Mouse (Mus musculus) embryonic facial prominence, embryonic 15.5 days (tissue): Measurements from ENCODE around the gene Ier3. TPM values are rescaled to one million over a fixed set of nuclear protein-coding genes. Genes with fewer than 3 reads are reported as not detected.

Source experiments
- ATAC-seq: fragments of 200-750 bp; cut with Nextera tagmentation; 2 replicates; pipeline ENCODE4 v1.8.0; 2017; ENCODE audit warnings: low read depth, moderate TSS enrichment; ENCODE audit not compliant: insufficient number of reproducible peaks, low FRiP score, low TSS enrichment
- H3K27ac ChIP-seq: fragments of 300-500 bp; sonication (generic); replicated peaks from 2 replicates; pipeline ENCODE4 v1.5.1; 2015; ENCODE audit warnings: mild to moderate bottlenecking, inconsistent platforms
- H3K27me3 ChIP-seq: fragments of 300-500 bp; sonication (generic); 2 replicates; pipeline ENCODE4 v1.6.1; 2015; ENCODE audit warnings: inconsistent platforms
- H3K36me3 ChIP-seq: fragments of 300-500 bp; sonication (generic); 2 replicates; pipeline ENCODE4 v1.6.1; 2015; ENCODE audit warnings: mild to moderate bottlenecking, inconsistent platforms
- H3K4me1 ChIP-seq: fragments of 300-500 bp; sonication (generic); 2 replicates; pipeline ENCODE4 v1.6.1; 2015; ENCODE audit warnings: inconsistent platforms
- H3K4me2 ChIP-seq: fragments of 300-500 bp; sonication (generic); replicated peaks from 2 replicates; pipeline ENCODE4 v1.6.1; 2015; ENCODE audit warnings: mild to moderate bottlenecking, inconsistent platforms
- H3K4me3 ChIP-seq: fragments of 300-500 bp; sonication (generic); replicated peaks from 2 replicates; pipeline ENCODE4 v1.5.1; 2015; ENCODE audit warnings: mild to moderate bottlenecking, inconsistent platforms
- H3K9ac ChIP-seq: fragments of 300-500 bp; sonication (generic); 2 replicates; pipeline ENCODE4 v1.6.1; 2015; ENCODE audit warnings: inconsistent platforms
- H3K9me3 ChIP-seq: fragments of 300-500 bp; sonication (generic); replicated peaks from 2 replicates; pipeline ENCODE4 v1.6.1; 2016; ENCODE audit warnings: inconsistent platforms
- WGBS: fragments of 180-500 bp; shearing (Covaris S2); methylation state at CpG from one replicate; pipeline ENCODE4 v1.1.7; 2015; 5-methylcytosine and 5-hydroxymethylcytosine counted together
- polyA plus RNA-seq: library from polyadenylated mRNA; unstranded; fragments of >200 nt; fragmentation: Nextera tagmentation; extraction: Ambion mirVana; gene quantifications from 2 replicates; pipeline ENCODE4 v1.2.1, GENCODE M21; 2015

Gene Ier3
- polyA plus RNA-seq, 1 experiment from 2014 or later, result 30.2 TPM

DNA sequence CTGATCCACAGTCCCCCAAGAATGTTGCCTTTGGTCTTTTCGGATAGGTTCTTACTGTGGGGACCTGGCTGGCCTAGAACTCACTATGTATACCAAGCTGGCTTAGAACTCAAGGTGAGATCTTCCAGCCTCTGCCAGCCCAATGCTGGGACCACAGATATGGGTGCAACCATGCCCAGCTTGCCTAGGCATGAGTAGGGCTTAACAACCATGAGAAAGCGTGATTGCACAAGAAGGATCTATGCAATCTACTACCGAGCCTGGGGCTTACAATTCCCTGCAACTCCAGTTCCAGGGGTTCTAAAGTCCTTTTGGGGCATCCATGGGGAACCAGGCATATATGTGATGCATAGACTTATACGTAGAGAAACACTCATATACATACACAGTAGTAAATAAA lies 30.6 kb upstream of the Ier3 start:
- Histone ChIP-seq H3K27ac (no peak overlapping the region), H3K9me3 (no peaks in the 10 kb centered on the region), H3K4me3 (no peak overlapping the region), H3K4me1 (no peaks in the 10 kb centered on the region), H3K9ac (no peak overlapping the region), H3K4me2 (no peak overlapping the region), H3K36me3 (no peaks in the 10 kb centered on the region), H3K27me3 (no peaks in the 10 kb centered on the region)
- WGBS, result 81% methylated on average over 4 of the region's 4 CpGs
- ATAC-seq, result no peak

DNA sequence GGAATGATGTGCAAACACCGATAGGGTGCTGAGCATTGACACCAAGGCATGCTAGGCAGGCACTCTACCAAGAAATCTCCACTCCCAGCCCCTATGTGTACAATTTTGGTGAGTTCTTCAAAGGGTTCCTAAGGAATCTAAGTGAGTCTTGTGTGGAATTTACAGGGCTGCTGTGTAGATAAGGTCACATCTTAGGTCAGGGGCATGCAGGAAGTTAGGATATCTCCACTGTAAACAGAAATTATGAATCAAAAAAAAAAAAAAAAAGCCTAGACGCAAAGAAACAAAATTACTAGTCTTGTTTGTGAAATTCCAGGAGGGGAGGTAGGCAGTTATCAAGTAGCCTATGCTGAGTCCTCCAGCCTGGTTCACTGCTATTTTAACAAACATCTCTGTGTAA lies 28.6 kb upstream of the Ier3 start:
- H3K36me3 ChIP-seq, result no peaks in the 10 kb centered on the region
- no peaks in the 10 kb centered on the region for H3K4me1 ChIP-seq
- no peaks in the 10 kb centered on the region for H3K9me3 ChIP-seq
- WGBS, result 73% methylated on average over 2 of the region's 2 CpGs
- no peak for ATAC-seq
- no peak overlapping the region for H3K4me3 ChIP-seq
- no peak overlapping the region for H3K27ac ChIP-seq
- H3K4me2 ChIP-seq, result no peak overlapping the region
- no peak overlapping the region for H3K9ac ChIP-seq
- no peaks in the 10 kb centered on the region for H3K27me3 ChIP-seq

DNA sequence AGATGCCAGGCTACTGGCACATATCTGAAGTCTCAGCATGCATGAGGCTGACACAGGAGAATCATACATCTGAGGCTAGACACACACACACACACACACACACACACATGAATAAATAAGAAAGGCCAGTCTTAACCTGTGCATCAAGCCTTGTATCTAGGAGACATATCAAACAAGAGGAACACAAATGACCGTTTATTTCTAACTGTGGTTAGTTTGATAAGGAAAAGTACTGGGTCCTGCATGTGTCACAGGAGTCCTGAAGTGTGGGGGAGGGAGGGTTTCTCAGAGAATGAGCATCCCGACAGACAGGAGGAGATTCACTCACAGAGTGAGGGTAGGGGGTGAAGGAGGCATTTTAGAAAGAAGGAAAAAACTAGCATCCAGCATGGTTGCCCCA lies 26.4 kb upstream of the Ier3 start:
- Histone ChIP-seq H3K9me3 (no peaks in the 10 kb centered on the region), H3K4me1 (no peaks in the 10 kb centered on the region), H3K4me2 (no peak overlapping the region), H3K9ac (no peak overlapping the region), H3K4me3 (no peak overlapping the region), H3K27ac (no peak overlapping the region), H3K36me3 (no peaks in the 10 kb centered on the region), H3K27me3 (no peaks in the 10 kb centered on the region)
- WGBS, result 52% methylated on average over 2 of the region's 2 CpGs
- ATAC-seq, result no peak

DNA sequence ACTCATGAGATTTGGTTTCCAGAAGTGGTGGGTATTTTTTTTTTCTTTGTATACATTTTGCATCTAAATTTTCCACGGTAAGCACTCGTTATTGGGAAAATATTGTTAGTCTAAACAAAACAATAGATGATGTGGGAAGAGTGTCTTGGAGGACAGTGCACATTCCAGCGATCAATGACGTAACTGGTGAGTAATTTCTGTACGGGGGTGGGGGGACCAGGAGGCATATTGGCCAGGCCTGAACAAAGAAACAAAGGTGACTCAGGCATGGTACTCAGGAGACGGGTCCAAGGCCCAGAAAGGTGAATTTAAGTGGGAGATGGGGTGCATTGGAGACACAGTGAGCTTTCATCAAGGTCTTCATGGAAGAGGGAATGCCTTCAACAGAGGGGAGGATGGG lies 25.8 kb upstream of the Ier3 start:
- H3K27me3 ChIP-seq, result no peaks in the 10 kb centered on the region
- no peak for ATAC-seq
- H3K36me3 ChIP-seq, result no peaks in the 10 kb centered on the region
- H3K4me3 ChIP-seq, result no peak overlapping the region
- no peak overlapping the region for H3K4me2 ChIP-seq
- no peaks in the 10 kb centered on the region for H3K9me3 ChIP-seq
- H3K4me1 ChIP-seq, result no peaks in the 10 kb centered on the region
- H3K9ac ChIP-seq, result no peak overlapping the region
- WGBS, result 72% methylated on average over 6 of the region's 6 CpGs
- H3K27ac ChIP-seq, result no peak overlapping the region

DNA sequence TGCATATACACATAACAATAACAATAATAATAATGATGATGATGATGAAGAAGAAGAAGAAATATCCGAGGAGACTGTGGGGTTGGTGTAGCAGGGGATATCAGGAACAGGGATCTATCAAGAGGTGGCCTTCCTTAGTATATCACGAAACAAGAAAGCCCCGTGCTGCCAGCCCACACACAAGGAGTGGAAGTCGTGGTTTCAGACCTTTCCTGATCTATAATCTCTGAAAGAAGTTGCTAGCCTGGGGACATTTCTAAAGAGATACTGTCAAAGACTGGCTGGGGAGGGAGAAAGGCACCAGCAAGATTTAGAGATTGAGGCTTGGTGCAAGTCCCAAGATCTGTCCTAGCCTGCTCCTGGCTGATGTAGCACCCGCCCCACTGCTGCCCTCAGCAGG lies 24.6 kb upstream of the Ier3 start:
- H3K36me3 ChIP-seq, result no peaks in the 10 kb centered on the region
- WGBS, result 52% methylated on average over 5 of the region's 5 CpGs
- no peak for ATAC-seq
- no peaks in the 10 kb centered on the region for H3K27me3 ChIP-seq
- no peak overlapping the region for H3K27ac ChIP-seq
- no peak overlapping the region for H3K4me2 ChIP-seq
- H3K9me3 ChIP-seq, result no peaks in the 10 kb centered on the region
- no peak overlapping the region for H3K4me3 ChIP-seq
- H3K4me1 ChIP-seq, result no peaks in the 10 kb centered on the region
- no peak overlapping the region for H3K9ac ChIP-seq

DNA sequence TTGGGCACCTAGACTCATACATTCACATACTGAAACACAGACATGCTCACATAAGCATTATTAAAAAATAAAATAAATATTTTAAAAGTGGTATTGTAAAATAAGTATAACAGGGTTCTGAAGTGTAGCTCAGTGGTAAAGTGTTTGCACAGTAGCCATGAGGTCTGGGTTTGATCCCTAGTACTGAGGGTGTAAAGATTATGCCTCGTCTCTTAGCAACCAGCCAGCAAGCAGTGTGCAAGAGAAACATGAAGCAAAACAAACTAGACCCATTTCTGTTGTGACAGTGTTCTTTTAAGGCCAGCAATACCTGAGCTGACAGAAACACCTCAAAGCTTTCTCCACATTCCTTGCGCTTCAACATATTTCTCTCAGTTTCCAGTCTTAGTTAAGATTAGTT lies 20.6 kb upstream of the Ier3 start:
- Histone ChIP-seq H3K36me3 (no peaks in the 10 kb centered on the region), H3K4me1 (0 out of 2 replicates have a peak, but pooled peaks cover 6% of the 10 kb centered on the region), H3K4me3 (no peak overlapping the region), H3K27ac (no peak overlapping the region), H3K4me2 (no peak overlapping the region), H3K27me3 (no peaks in the 10 kb centered on the region), H3K9ac (no peak overlapping the region), H3K9me3 (no peaks in the 10 kb centered on the region)
- no peak for ATAC-seq
- WGBS, result 75% methylated on average over 2 of the region's 2 CpGs

DNA sequence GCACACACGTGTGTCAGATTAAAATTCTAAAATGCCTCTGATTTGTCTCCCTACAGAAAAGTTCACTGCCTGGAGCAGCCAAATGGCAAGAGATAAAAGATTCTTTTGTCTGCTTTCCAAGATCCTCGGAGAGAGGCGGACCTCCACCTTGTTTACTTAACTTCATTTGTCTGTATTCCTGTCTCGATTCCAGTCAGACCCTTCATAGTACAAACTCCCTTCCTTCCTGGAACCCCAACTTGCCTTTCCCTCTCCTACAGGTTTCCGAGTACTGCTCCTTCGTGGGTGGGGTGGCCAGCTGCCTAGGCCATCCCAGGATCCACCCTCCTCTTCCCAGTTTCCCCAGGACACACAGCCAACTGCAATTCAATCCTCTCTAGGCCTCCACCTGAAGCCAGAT lies 18.5 kb upstream of the Ier3 start:
- peak; percentile 15; the same call in 1 of the 2 replicates for ATAC-seq
- WGBS, result 20% methylated on average over 6 of the region's 6 CpGs
- Histone ChIP-seq H3K9ac (no peak overlapping the region), H3K27me3 (no peaks in the 10 kb centered on the region), H3K4me3 (no peak overlapping the region), H3K9me3 (no peaks in the 10 kb centered on the region), H3K4me2 (no peak overlapping the region), H3K4me1 (peaks cover 8% of the 10 kb centered on the region), H3K27ac (peak overlapping the region; percentile 44; the same call in 1 of the 2 replicates), H3K36me3 (no peaks in the 10 kb centered on the region)

DNA sequence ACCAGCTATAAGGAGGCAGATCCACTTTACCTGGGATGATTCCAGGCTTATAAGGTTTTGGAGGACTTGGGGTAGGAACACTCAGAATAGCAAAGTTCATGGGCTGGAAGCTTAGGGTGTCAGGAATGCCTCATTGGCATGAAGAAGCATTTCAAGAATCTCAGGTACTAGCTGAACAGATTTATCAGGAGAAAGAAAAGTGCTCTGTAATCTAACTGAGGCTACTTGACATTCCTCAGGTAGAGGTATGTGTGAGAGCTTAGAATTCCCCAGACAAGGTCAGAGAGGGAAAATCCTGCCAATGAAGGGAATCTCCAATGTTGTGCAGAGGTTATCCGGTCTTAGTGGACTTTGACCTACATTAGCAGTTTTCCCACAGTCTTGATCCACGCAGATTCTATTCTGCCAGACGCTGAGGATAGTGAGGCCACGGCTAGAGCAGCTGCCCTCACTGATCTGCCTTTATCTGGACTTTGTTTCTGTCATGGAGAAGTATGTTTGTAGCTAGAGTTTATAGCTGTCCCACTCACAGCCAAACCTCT lies 17.6 kb upstream of the Ier3 start:
- H3K4me3 ChIP-seq, result no peak overlapping the region
- H3K4me2 ChIP-seq, result no peak overlapping the region
- no peaks in the 10 kb centered on the region for H3K27me3 ChIP-seq
- ATAC-seq, result no peak
- peaks cover 15% of the 10 kb centered on the region for H3K4me1 ChIP-seq
- H3K36me3 ChIP-seq, result no peaks in the 10 kb centered on the region
- 80% methylated on average over 4 of the region's 4 CpGs for WGBS
- H3K27ac ChIP-seq, result no peak overlapping the region
- no peak overlapping the region for H3K9ac ChIP-seq
- no peaks in the 10 kb centered on the region for H3K9me3 ChIP-seq

DNA sequence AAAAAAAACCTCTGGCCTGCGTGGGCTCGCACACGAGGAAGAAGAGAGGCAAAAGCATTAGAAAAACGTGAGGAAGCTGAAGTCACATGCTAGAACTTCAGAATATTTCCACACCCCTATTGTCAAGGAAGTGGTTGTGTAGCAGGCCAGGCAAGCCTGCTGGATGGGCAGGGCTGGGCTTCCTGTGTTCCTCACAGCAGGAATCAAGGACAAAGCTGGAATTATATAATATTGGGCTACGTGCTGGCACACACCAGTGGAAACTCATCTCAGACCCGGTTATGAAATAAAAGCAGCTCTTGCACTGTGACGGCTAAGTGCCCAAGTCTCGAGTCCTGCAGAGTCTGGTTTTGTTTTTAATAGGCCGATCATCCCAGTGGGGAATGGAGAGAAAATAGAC lies 13.4 kb upstream of the Ier3 start:
- Histone ChIP-seq H3K4me2 (no peak overlapping the region), H3K9ac (no peak overlapping the region), H3K27me3 (no peaks in the 10 kb centered on the region), H3K4me1 (peaks cover 36% of the 10 kb centered on the region), H3K36me3 (no peaks in the 10 kb centered on the region), H3K4me3 (no peak overlapping the region), H3K9me3 (no peaks in the 10 kb centered on the region), H3K27ac (peak overlapping the region; percentile 77)
- 0 out of 2 replicates have a peak, but pooled peaks have one; percentile 16 for ATAC-seq
- 42% methylated on average over 9 of the region's 9 CpGs for WGBS

DNA sequence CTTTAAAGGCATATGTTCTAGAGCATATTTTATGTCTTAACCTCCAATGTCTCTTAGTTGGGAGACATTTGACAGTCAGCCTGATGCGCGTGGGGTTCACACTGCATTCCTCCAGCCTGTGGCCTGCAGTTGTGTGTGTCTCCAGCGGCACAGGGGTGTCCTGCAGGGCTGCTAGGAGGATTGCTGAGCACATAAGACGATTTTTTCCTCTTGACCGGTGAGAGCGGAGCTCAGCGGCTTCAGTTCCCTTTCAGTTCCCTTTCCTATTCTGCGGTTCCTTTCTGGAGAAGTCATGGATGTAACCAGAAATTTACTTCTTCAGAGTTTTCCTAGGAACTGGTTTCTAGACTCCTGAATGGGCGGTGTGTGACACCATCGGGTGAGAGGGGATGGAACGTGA lies 12.1 kb upstream of the Ier3 start:
- no peak for ATAC-seq
- no peaks in the 10 kb centered on the region for H3K27me3 ChIP-seq
- no peak overlapping the region for H3K4me3 ChIP-seq
- peaks cover 47% of the 10 kb centered on the region for H3K4me1 ChIP-seq
- no peaks in the 10 kb centered on the region for H3K36me3 ChIP-seq
- no peak overlapping the region for H3K9ac ChIP-seq
- no peak overlapping the region for H3K4me2 ChIP-seq
- no peaks in the 10 kb centered on the region for H3K9me3 ChIP-seq
- 88% methylated on average over 11 of the region's 11 CpGs for WGBS
- H3K27ac ChIP-seq, result no peak overlapping the region

DNA sequence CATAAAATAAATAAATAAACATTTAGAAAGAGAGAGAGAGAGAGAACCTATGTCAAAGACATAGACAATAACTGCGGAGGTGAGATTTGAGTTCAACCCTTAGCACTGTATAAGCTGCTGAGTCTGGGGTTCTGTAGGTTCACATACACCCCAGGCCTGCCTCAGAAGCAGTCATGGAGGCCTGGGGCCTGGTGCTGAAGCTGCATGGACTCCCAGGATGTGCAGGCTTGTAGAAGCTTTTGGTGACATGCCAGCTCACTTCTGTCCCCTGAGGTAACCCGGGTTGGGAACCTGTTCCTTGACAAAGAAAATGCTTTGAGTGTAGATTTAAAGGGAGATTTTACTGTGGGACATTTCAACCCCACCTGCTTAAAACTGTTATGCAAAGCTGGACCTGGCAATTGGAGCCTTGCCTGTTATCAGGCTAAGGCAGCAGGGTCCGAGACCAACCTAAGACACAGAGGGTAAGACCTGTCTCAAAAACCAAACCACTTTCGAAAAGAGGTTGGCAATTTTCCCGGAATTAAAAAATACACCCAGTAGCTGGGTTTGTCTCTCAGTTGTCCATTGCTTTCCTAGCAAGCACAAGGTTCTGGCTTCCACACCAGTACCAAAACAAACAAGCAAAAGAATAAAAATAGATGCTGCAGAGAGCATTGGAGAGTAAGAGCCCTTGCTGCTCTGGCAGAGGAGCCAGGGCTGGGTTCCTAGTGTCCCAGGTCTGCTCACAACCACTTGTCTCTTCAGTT lies 10.4 kb upstream of the Ier3 start:
- H3K9ac ChIP-seq, result no peak overlapping the region
- H3K27ac ChIP-seq, result 0 out of 2 replicates have a peak overlapping the region, but pooled peaks have one; percentile 7
- no peak overlapping the region for H3K4me2 ChIP-seq
- H3K36me3 ChIP-seq, result no peaks in the 10 kb centered on the region
- no peaks in the 10 kb centered on the region for H3K9me3 ChIP-seq
- H3K27me3 ChIP-seq, result no peaks in the 10 kb centered on the region
- peaks cover 58% of the 10 kb centered on the region for H3K4me1 ChIP-seq
- WGBS, result 71% methylated on average over 5 of the region's 5 CpGs
- no peak for ATAC-seq
- H3K4me3 ChIP-seq, result no peak overlapping the region

DNA sequence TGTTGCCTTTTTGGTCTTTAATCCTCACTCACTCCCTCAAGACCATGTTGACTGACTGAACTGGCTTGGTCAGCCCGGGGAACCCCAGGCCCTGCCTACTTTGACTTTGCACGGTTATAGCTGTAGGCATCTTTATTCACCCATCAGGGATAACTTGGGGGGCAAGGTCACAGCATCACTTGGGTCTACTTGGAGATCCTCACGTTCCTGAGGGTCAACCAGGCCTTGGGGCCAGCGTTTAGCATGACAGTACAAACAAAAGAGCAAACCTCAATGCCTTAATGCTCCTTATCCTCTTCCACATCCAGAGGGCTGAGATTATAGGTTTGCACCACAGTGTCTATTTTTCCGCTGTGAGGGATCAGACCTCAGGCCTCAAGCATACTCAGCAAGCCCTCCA lies 9.2 kb upstream of the Ier3 start:
- 59% methylated on average over 5 of the region's 5 CpGs for WGBS
- no peak overlapping the region for H3K9ac ChIP-seq
- no peak overlapping the region for H3K4me2 ChIP-seq
- peaks cover 70% of the 10 kb centered on the region for H3K4me1 ChIP-seq
- H3K27me3 ChIP-seq, result no peaks in the 10 kb centered on the region
- H3K4me3 ChIP-seq, result no peak overlapping the region
- no peak for ATAC-seq
- no peaks in the 10 kb centered on the region for H3K36me3 ChIP-seq
- peak overlapping the region; percentile 93 for H3K27ac ChIP-seq
- H3K9me3 ChIP-seq, result no peaks in the 10 kb centered on the region
